Mouse (Mus musculus): ENCODE data around the gene Akp3. TPM values are rescaled to one million over a fixed set of nuclear protein-coding genes. Genes with fewer than 3 reads are reported as not detected.
A peak's percentile ranks its signal among the peaks of the same experiment; 100 is the strongest.

Akp3 gene
- polyA plus RNA-seq, 1 experiment from 2014 or later = not detected

GRCm38 (mm10) chr1:87103936-87104335, 20.8 kb upstream of the Akp3 start:
- H3K4me2 ChIP-seq (ENCODE audit: low read depth, severe bottlenecking) = no peak overlapping the region
- H3K9ac ChIP-seq (ENCODE audit: low read length) = no peak overlapping the region
- H3K9me3 ChIP-seq (ENCODE audit: control insufficient read depth, low read length) = no peaks in the 10 kb centered on the region
- H3K4me1 ChIP-seq (ENCODE audit: control insufficient read depth, insufficient read depth, low read length) = no peaks in the 10 kb centered on the region
- H3K27me3 ChIP-seq (ENCODE audit: control insufficient read depth, insufficient read depth, low read length) = no peaks in the 10 kb centered on the region
- H3K27ac ChIP-seq (replicated peaks; ENCODE audit: low read depth, low read length) = no peak overlapping the region
- no peaks in the 10 kb centered on the region for H3K36me3 ChIP-seq (ENCODE audit: control insufficient read depth, insufficient read depth, low read length)
- H3K4me3 ChIP-seq (ENCODE audit: low read depth, low read length) = no peak overlapping the region
- ATAC-seq (ENCODE audit: insufficient number of reproducible peaks, low FRiP score, low TSS enrichment, low read depth) (no peak), DNase-seq (ENCODE audit: low spot score) (no peak)
- WGBS = 81% methylated on average over 1 of the region's 1 CpGs

GRCm38 (mm10) chr1:87106536-87106935, 18.2 kb upstream of the Akp3 start:
- no peak overlapping the region for H3K4me3 ChIP-seq (ENCODE audit: low read depth, low read length)
- H3K9ac ChIP-seq (ENCODE audit: low read length) = no peak overlapping the region
- H3K9me3 ChIP-seq (ENCODE audit: control insufficient read depth, low read length) = no peaks in the 10 kb centered on the region
- H3K4me2 ChIP-seq (ENCODE audit: low read depth, severe bottlenecking) = no peak overlapping the region
- H3K27me3 ChIP-seq (ENCODE audit: control insufficient read depth, insufficient read depth, low read length) = no peaks in the 10 kb centered on the region
- 76% methylated on average over 8 of the region's 8 CpGs for WGBS
- no peaks in the 10 kb centered on the region for H3K4me1 ChIP-seq (ENCODE audit: control insufficient read depth, insufficient read depth, low read length)
- H3K36me3 ChIP-seq (ENCODE audit: control insufficient read depth, insufficient read depth, low read length) = no peaks in the 10 kb centered on the region
- H3K27ac ChIP-seq (replicated peaks; ENCODE audit: low read depth, low read length) = no peak overlapping the region
- ATAC-seq (ENCODE audit: insufficient number of reproducible peaks, low FRiP score, low TSS enrichment, low read depth) (no peak), DNase-seq (ENCODE audit: low spot score) (no peak)

- DNase-seq (ENCODE audit: low spot score) = no peak
- no peak overlapping the region for H3K9ac ChIP-seq (ENCODE audit: low read length)
- H3K4me1 ChIP-seq (ENCODE audit: control insufficient read depth, insufficient read depth, low read length) = no peaks in the 10 kb centered on the region
- WGBS = 89% methylated on average over 4 of the region's 4 CpGs
- H3K27ac ChIP-seq (replicated peaks; ENCODE audit: low read depth, low read length) = no peak overlapping the region
- no peak for ATAC-seq (ENCODE audit: insufficient number of reproducible peaks, low FRiP score, low TSS enrichment, low read depth)
- no peaks in the 10 kb centered on the region for H3K27me3 ChIP-seq (ENCODE audit: control insufficient read depth, insufficient read depth, low read length)
- no peaks in the 10 kb centered on the region for H3K36me3 ChIP-seq (ENCODE audit: control insufficient read depth, insufficient read depth, low read length)
- H3K4me3 ChIP-seq (ENCODE audit: low read depth, low read length) = no peak overlapping the region
- H3K9me3 ChIP-seq (ENCODE audit: control insufficient read depth, low read length) = no peaks in the 10 kb centered on the region
- no peak overlapping the region for H3K4me2 ChIP-seq (ENCODE audit: low read depth, severe bottlenecking)
Measured at GRCm38 (mm10) chr1:87108564-87108963, 16.2 kb upstream of the Akp3 start.

- no peaks in the 10 kb centered on the region for H3K9me3 ChIP-seq (ENCODE audit: control insufficient read depth, low read length)
- 39% methylated on average over 9 of the region's 9 CpGs for WGBS
- H3K36me3 ChIP-seq (ENCODE audit: control insufficient read depth, insufficient read depth, low read length) = no peaks in the 10 kb centered on the region
- no peak overlapping the region for H3K9ac ChIP-seq (ENCODE audit: low read length)
- no peaks in the 10 kb centered on the region for H3K27me3 ChIP-seq (ENCODE audit: control insufficient read depth, insufficient read depth, low read length)
- DNase-seq (ENCODE audit: low spot score) = peak; percentile 50
- H3K4me1 ChIP-seq (ENCODE audit: control insufficient read depth, insufficient read depth, low read length) = no peaks in the 10 kb centered on the region
- H3K4me2 ChIP-seq (ENCODE audit: low read depth, severe bottlenecking) = no peak overlapping the region
- H3K27ac ChIP-seq (replicated peaks; ENCODE audit: low read depth, low read length) = no peak overlapping the region
- no peak for ATAC-seq (ENCODE audit: insufficient number of reproducible peaks, low FRiP score, low TSS enrichment, low read depth)
- H3K4me3 ChIP-seq (ENCODE audit: low read depth, low read length) = no peak overlapping the region
Measured at GRCm38 (mm10) chr1:87111719-87112354, 12.9 kb upstream of the Akp3 start.

- DNase-seq (ENCODE audit: low spot score) (no peak), ATAC-seq (ENCODE audit: insufficient number of reproducible peaks, low FRiP score, low TSS enrichment, low read depth) (no peak)
- Histone ChIP-seq H3K36me3 (ENCODE audit: control insufficient read depth, insufficient read depth, low read length) (no peaks in the 10 kb centered on the region), H3K4me3 (ENCODE audit: low read depth, low read length) (no peak overlapping the region), H3K27me3 (ENCODE audit: control insufficient read depth, insufficient read depth, low read length) (no peaks in the 10 kb centered on the region), H3K4me2 (ENCODE audit: low read depth, severe bottlenecking) (no peak overlapping the region), H3K4me1 (ENCODE audit: control insufficient read depth, insufficient read depth, low read length) (no peaks in the 10 kb centered on the region), H3K27ac (replicated peaks; ENCODE audit: low read depth, low read length) (no peak overlapping the region), H3K9ac (ENCODE audit: low read length) (no peak overlapping the region), H3K9me3 (ENCODE audit: control insufficient read depth, low read length) (no peaks in the 10 kb centered on the region)
- WGBS = 85% methylated on average over 1 of the region's 1 CpGs
Measured at GRCm38 (mm10) chr1:87114784-87115183, 10.0 kb upstream of the Akp3 start.

GRCm38 (mm10) chr1:87127206-87128030, 2.6 kb downstream of the Akp3 start:
- Histone ChIP-seq H3K9me3 (ENCODE audit: control insufficient read depth, low read length) (no peaks in the 10 kb centered on the region), H3K27ac (replicated peaks; ENCODE audit: low read depth, low read length) (no peak overlapping the region), H3K27me3 (ENCODE audit: control insufficient read depth, insufficient read depth, low read length) (peaks cover 31% of the 10 kb centered on the region), H3K9ac (ENCODE audit: low read length) (no peak overlapping the region), H3K4me2 (ENCODE audit: low read depth, severe bottlenecking) (peak overlapping the region; percentile 17; the same call in 1 of the 2 replicates), H3K4me3 (ENCODE audit: low read depth, low read length) (no peak overlapping the region; the same call in 1 of the 2 replicates), H3K36me3 (ENCODE audit: control insufficient read depth, insufficient read depth, low read length) (no peaks in the 10 kb centered on the region), H3K4me1 (ENCODE audit: control insufficient read depth, insufficient read depth, low read length) (no peaks in the 10 kb centered on the region)
- DNase-seq (ENCODE audit: low spot score) = no peak
- ATAC-seq (ENCODE audit: insufficient number of reproducible peaks, low FRiP score, low TSS enrichment, low read depth) = no peak
- 8% methylated on average over 43 of the region's 43 CpGs for WGBS

- DNase-seq (ENCODE audit: low spot score) (no peak), ATAC-seq (ENCODE audit: insufficient number of reproducible peaks, low FRiP score, low TSS enrichment, low read depth) (no peak)
- peaks cover 24% of the 10 kb centered on the region for H3K27me3 ChIP-seq (ENCODE audit: control insufficient read depth, insufficient read depth, low read length)
- H3K36me3 ChIP-seq (ENCODE audit: control insufficient read depth, insufficient read depth, low read length) = no peaks in the 10 kb centered on the region
- no peak overlapping the region for H3K4me2 ChIP-seq (ENCODE audit: low read depth, severe bottlenecking)
- H3K9ac ChIP-seq (ENCODE audit: low read length) = no peak overlapping the region
- H3K4me3 ChIP-seq (ENCODE audit: low read depth, low read length) = no peak overlapping the region
- WGBS = 79% methylated on average over 4 of the region's 4 CpGs
- no peaks in the 10 kb centered on the region for H3K9me3 ChIP-seq (ENCODE audit: control insufficient read depth, low read length)
- H3K4me1 ChIP-seq (ENCODE audit: control insufficient read depth, insufficient read depth, low read length) = no peaks in the 10 kb centered on the region
- H3K27ac ChIP-seq (replicated peaks; ENCODE audit: low read depth, low read length) = no peak overlapping the region
Measured at GRCm38 (mm10) chr1:87131803-87132202, 7.0 kb downstream of the Akp3 start.

- 81% methylated on average over 4 of the region's 4 CpGs for WGBS
- Histone ChIP-seq H3K27me3 (ENCODE audit: control insufficient read depth, insufficient read depth, low read length) (0 out of 2 replicates have a peak, but pooled peaks cover 2% of the 10 kb centered on the region), H3K9ac (ENCODE audit: low read length) (no peak overlapping the region), H3K4me3 (ENCODE audit: low read depth, low read length) (no peak overlapping the region), H3K4me2 (ENCODE audit: low read depth, severe bottlenecking) (no peak overlapping the region), H3K36me3 (ENCODE audit: control insufficient read depth, insufficient read depth, low read length) (no peaks in the 10 kb centered on the region), H3K27ac (replicated peaks; ENCODE audit: low read depth, low read length) (no peak overlapping the region), H3K9me3 (ENCODE audit: control insufficient read depth, low read length) (no peaks in the 10 kb centered on the region), H3K4me1 (ENCODE audit: control insufficient read depth, insufficient read depth, low read length) (no peaks in the 10 kb centered on the region)
- ATAC-seq (ENCODE audit: insufficient number of reproducible peaks, low FRiP score, low TSS enrichment, low read depth) (no peak), DNase-seq (ENCODE audit: low spot score) (no peak)
Measured at GRCm38 (mm10) chr1:87141550-87141949, 16.8 kb downstream of the Akp3 start.
